Mouse (Mus musculus) lung, adult 2 months (tissue): Measurements from ENCODE around the gene Zfp879. TPM values are rescaled to one million over a fixed set of nuclear protein-coding genes. Genes with fewer than 3 reads are reported as not detected.
A peak's percentile ranks its signal among the peaks of the same experiment; 100 is the strongest.

ENCODE experiments used
- DNase-seq: peaks from one replicate; pipeline ENCODE4 v3.0.0; 2022
- H3K4me1 ChIP-seq: fragments of 200-500 bp; 2 replicates; pipeline ENCODE4 v1.6.1; 2011; ENCODE audit warnings: low read length; ENCODE audit not compliant: control insufficient read depth, insufficient read depth
- H3K4me3 ChIP-seq: fragments of 200-500 bp; replicated peaks from 2 replicates; pipeline ENCODE3; 2011; ENCODE audit warnings: low read depth, mild to moderate bottlenecking, control low read depth, low read length; ENCODE audit errors: extremely low read depth
- CTCF ChIP-seq: fragments of 200-500 bp; IDR thresholded peaks from 2 replicates; pipeline ENCODE4 v1.5.1; 2011; ENCODE audit warnings: mild to moderate bottlenecking, low read length, control low read depth; ENCODE audit not compliant: insufficient read depth
- POLR2A ChIP-seq: fragments of 200-500 bp; IDR thresholded peaks from 2 replicates; pipeline ENCODE4 v1.6.1; 2011; ENCODE audit warnings: low read depth, mild to moderate bottlenecking, control low read depth, low read length, borderline replicate concordance; ENCODE audit errors: extremely low read depth
- WGBS: fragments of 180-500 bp; shearing (Covaris S2); methylation state at CpG from one replicate; pipeline ENCODE4 v1.1.7; 2018; 5-methylcytosine and 5-hydroxymethylcytosine counted together
- polyA plus RNA-seq: library from polyadenylated mRNA; depleted of rRNA; stranded (reverse); fragments of >200 nt; gene quantifications from 2 replicates; pipeline ENCODE4 v1.2.3, GENCODE M21; 2012

Zfp879 gene
- polyA plus RNA-seq, 1 experiment, result 0.26 TPM

- TF ChIP-seq POLR2A, result no peak
- no peak for TF ChIP-seq CTCF
- 2% methylated on average over 10 of the region's 10 CpGs for WGBS
- DNase-seq, result no peak
- Histone ChIP-seq H3K4me3 (no peak overlapping the region), H3K4me1 (no peaks in the 10 kb centered on the region; the same call in 1 of the 2 replicates)
These were observed 8.0 kb upstream of the Zfp879 start for GRCm38 (mm10) chr11:50849310-50849709.

- Histone ChIP-seq H3K4me1 (no peaks in the 10 kb centered on the region; the same call in 1 of the 2 replicates), H3K4me3 (no peak overlapping the region)
- TF ChIP-seq CTCF (no peak), POLR2A (no peak)
- WGBS, result 33% methylated on average over 3 of the region's 3 CpGs
- DNase-seq, result no peak
These were observed 7.3 kb upstream of the Zfp879 start for GRCm38 (mm10) chr11:50848520-50849137.

GRCm38 (mm10) chr11:50847047-50847446 lies 5.7 kb upstream of the Zfp879 start:
- H3K4me3 ChIP-seq, result no peak overlapping the region
- 73% methylated on average over 5 of the region's 5 CpGs for WGBS
- DNase-seq, result no peak
- H3K4me1 ChIP-seq, result no peaks in the 10 kb centered on the region; the same call in 1 of the 2 replicates
- TF ChIP-seq POLR2A (no peak), CTCF (0 out of 2 replicates have a peak, but pooled peaks have one; percentile 24)

GRCm38 (mm10) chr11:50845951-50846350 lies 4.6 kb upstream of the Zfp879 start:
- TF ChIP-seq POLR2A (no peak), CTCF (no peak)
- 92% methylated on average over 3 of the region's 3 CpGs for WGBS
- Histone ChIP-seq H3K4me3 (no peak overlapping the region), H3K4me1 (no peaks in the 10 kb centered on the region)
- DNase-seq, result no peak

- Histone ChIP-seq H3K4me3 (no peak overlapping the region), H3K4me1 (no peaks in the 10 kb centered on the region)
- no peak for DNase-seq
- 69% methylated on average over 4 of the region's 4 CpGs for WGBS
- TF ChIP-seq CTCF (no peak), POLR2A (no peak)
These were observed 5.6 kb downstream of the Zfp879 start for GRCm38 (mm10) chr11:50835727-50836126.

- 1% methylated on average over 45 of the region's 45 CpGs for WGBS
- peak within 1 kb of the TSS; percentile 92 for H3K4me3 ChIP-seq
- TF ChIP-seq CTCF (no peak), POLR2A (peak; percentile 78; the same call in 1 of the 2 replicates)
- peak; percentile 79 for DNase-seq
- H3K4me1 ChIP-seq, result no peaks in the 10 kb centered on the region
These were observed 14.1 kb downstream of the Zfp879 start, which contains the start of gene Zfp354c for GRCm38 (mm10) chr11:50827010-50827953. Zfp354c (minus strand) TSS chr11:50827724.

- WGBS, result 49% methylated on average over 2 of the region's 2 CpGs
- DNase-seq, result no peak
- no peak overlapping the region for H3K4me3 ChIP-seq
- TF ChIP-seq CTCF (no peak), POLR2A (no peak)
- H3K4me1 ChIP-seq, result no peaks in the 10 kb centered on the region
These were observed 15.1 kb downstream of the Zfp879 start for GRCm38 (mm10) chr11:50826214-50826613.

GRCm38 (mm10) chr11:50814233-50814632 lies 27.1 kb downstream of the Zfp879 start:
- no peaks in the 10 kb centered on the region for H3K4me1 ChIP-seq
- no peak for DNase-seq
- no peak overlapping the region for H3K4me3 ChIP-seq
- 98% methylated on average over 4 of the region's 4 CpGs for WGBS
- TF ChIP-seq POLR2A (no peak), CTCF (no peak)

- H3K4me3 ChIP-seq, result no peak overlapping the region
- DNase-seq, result no peak
- no peaks in the 10 kb centered on the region for H3K4me1 ChIP-seq
- TF ChIP-seq CTCF (no peak), POLR2A (no peak)
These were observed 42.5 kb downstream of the Zfp879 start for GRCm38 (mm10) chr11:50798836-50799235.
